Mouse (Mus musculus) fibroblast of lung, adult 2 months (primary cell): Measurements from ENCODE around the gene Olfr603.
"Not testable (repeated sequence)": the region's sequence is repeated elsewhere in the genome, so short reads cannot be mapped to it uniquely, and the experiment has no call there.

Experiments used
- DNase-seq: peaks from one replicate; pipeline ENCODE4 v3.0.0-alpha.2; 2011; ENCODE audit warnings: low read depth

Gene Olfr603

DNA sequence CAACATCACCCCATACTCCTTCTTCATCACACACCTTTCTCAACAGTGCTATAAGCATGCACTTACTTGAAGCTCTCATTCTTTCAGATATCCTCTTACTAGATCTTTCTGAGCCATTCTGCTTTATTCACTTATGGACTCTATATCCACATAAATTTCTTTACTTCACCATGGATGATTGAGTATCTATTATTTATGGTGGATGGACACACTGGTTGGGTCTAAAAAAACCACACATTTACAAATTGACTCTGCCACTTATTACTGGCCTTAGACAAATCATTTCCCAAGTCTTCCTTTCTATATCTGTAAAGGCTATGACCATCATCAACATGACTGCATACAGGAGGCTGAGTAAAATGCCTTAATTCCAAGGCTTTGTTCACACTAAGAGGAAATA lies at the start of gene Olfr603:
Olfr603 (minus strand) TSS at position 101 of the 400 bp plus-strand sequence.
- DNase-seq = no peak

DNA sequence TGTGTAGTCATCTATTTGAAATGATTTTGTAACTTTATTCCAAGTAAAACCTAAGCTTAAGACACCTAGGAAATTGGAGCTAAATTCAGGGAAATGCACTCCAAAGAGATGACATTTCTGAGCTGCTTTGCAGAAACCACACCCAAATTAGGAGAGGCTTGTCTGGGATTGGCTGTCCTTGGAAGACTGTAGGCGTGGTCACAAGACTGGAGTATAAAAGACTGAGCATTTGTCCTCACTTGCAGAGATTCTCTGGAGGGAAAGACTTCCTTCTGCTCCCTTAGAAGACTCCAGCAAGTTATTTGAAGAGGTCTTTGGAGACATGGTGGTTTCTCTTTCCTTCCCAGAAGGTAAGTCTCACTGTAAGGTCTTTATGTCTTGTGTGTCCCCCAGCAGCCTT lies 28.8 kb upstream of the Olfr603 start, which contains the start of gene Usp17lc:
Usp17lc (plus strand) TSS at position 301 of the 400 bp plus-strand sequence.
- DNase-seq = not testable (repeated sequence)

DNA sequence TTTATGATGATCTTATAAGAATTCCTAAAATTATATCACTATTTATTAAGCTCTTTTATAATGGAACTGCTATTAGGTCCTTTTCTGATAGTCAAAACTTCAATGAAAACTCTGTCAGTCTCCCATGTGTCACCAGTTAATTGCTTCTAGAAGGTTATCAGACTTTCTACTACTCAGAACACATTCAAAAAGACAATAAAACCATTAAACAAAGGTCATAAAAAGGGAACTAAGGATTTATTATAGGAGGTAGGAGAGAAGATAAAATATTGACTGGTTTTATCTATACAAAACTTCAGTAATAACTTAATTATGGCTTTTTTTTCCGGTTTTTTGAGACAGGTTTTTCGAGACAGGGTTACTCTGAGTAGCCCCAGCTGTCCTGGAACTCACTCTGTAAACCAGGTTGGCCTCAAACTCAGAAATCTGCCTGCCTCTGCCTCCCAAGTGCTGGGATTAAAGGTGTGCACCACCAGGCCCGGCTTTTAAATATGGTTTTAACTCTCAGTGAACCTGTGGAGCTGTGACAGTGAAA lies 20.6 kb upstream of the Olfr603 start:
- DNase-seq = not testable (repeated sequence)

DNA sequence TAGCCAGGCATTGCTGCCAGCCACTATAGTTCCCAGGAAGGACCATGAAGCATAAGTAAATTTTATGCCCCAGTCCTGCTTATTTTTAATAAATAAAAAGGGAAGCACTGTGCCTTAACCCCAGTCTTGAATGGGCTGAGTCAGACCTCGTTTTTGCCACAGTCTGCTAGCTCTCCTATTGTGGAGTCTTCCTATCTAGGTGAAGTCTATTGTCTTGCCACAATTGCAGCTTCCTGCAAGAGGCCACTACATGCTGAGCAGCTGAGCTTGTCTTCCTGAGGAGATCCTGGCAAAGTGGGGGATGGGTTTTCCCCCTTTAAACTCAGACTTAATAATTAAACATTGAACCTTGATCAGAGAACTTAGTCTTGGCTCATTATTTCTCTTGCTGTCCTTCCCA lies 13.0 kb upstream of the Olfr603 start:
- DNase-seq = no peak

DNA sequence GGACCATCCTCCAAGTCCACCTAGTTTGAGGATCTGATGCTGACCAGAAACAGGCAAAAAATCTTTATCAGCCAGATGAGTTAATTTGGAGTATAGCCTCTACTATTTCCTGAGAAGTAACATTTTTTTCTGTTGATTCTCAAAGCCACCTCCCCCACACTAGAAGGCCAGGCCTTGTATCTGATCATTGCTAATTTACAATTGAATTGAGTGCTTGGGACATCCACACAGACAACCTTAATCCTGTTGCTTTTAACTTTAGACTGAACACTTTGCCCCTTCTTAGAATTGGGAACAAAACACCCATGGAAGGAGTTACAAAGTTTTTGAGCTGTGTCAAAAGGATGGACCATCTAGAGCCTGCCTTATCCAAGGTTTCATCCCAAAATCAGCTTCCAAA lies 11.8 kb upstream of the Olfr603 start:
- DNase-seq = no peak

DNA sequence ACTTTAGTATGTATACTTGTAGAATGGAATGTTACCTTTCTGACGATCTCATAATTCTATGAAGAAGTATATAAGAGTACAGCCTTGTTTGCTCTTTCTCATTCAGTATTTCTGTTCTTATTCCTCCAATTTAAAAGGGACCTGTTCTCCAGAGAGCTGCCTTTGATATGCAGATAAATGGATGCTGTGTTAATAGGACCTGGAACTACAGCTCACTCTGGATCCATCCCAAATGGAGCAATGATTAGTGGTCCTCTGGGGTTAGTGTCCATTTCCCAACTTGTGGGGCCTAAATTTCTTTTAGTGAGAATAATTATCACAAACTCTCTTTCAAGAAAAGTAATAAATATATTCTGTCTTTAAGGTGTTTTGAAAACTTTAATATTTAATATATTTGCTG lies 23.4 kb downstream of the Olfr603 start, which contains the start of gene Olfr601:
Olfr601 (minus strand) TSS at position 101 of the 400 bp plus-strand sequence.
- no peak for DNase-seq

DNA sequence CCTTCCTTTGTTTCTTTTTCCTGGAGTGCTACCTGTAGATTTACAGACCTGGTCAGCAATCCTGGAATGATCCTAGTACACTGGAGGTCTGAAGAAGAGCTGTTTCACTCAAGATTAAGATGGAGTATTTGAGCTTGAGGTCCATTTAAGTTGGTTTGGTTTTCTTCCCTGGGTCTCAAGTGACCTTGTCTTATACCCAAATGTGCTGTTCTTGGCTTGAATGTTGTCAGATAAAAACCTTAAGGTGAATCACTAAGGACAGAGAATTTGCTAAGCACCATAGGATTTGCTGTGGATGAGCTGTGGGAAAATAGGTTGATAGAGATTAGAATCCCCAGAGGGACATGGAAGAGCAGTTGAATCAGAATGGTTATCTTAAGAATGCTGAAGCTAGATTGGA lies 36.4 kb downstream of the Olfr603 start, which contains the start of gene Olfr600:
Olfr600 (minus strand) TSS at position 101 of the 400 bp plus-strand sequence.
- no peak for DNase-seq

DNA sequence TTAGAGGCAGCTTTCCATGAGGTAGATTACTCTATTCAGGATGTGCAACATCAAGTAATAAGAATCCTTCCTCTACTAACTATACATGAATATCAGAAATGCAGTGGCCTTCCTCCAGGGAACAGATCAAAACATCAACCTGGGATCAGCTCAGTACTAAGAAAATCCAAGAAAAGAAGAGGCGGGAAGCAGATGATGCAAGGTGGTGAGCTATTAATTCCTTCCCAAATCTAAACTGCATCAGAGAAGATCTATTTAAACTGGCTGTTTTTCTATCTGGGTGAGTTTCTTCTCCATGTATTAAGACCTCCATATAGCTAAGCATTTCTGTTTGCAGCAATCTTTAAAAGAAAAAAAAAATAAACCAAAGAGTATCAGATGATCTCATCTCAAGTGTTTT lies 50.4 kb downstream of the Olfr603 start, which contains the start of gene Olfr599:
Olfr599 (plus strand) TSS at position 301 of the 400 bp plus-strand sequence.
- no peak for DNase-seq
